Mouse (Mus musculus): Measurements from ENCODE around the gene Neil3. TPM values are rescaled to one million over a fixed set of nuclear protein-coding genes. Genes with fewer than 3 reads are reported as not detected.
A peak's percentile ranks its signal among the peaks of the same experiment; 100 is the strongest.

Neil3 gene
- total RNA-seq (2021): under 1 TPM in 1 of 2 experiments, not detected in 1; 0.23 TPM
- long read RNA-seq, experiment 1: 0 reads
- long read RNA-seq, experiment 2: 0 reads

DNA sequence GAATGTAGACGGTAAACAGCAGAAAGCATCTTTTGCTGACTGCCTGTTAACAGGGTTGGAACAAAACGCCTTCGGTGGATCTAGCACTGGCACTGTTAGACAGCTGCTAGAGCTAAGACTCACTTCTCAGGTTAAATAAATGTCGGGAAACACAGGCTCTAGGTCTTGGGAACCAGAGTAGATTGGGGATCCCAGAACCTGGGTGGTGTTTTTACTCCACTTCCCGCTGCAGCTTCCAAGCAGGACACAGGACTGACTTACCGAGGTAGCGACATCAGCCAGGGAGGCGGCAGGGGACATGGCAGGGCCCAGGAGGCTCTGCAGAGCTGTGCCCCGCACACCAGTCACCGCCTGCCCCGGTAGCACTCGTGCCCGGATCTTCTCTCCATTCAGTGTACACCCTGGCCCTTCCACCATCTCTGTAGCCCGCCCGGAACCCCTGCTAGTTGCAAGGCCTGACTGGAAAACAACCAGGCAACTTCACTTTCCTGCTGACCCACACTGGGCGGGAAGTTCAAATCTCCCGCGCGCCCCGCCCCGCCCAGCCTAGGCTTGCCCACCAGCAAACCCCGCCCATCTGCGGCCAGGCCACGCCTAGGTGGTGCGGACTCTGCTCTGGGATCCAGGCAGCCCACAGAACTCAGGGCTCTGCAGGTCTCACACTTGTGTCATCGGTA is at the start of gene Neil3:
Gene Neil3, minus strand, starts transcription at position 571 of the 677 bp plus-strand sequence.
- Histone ChIP-seq H3K4me3 (peak within 1 kb of the TSS; percentile 35), H3K27ac (no peak within 1 kb of the TSS)
- intact Hi-C loops (cut with DNase I): no loop called here
- peak; percentile 10 to 18 for DNase-seq (ENCODE audit: extremely low spot score in 1 of 2, low spot score in 2 of 2)
- TF ChIP-seq CTCF (IDR thresholded peaks at IDR 0.05): no peak

- intact Hi-C loops (cut with DNase I): loop anchor here (5.0 kb wide), 1 partner anchor 811 kb away; no protein-coding TSS in a partner anchor
- Histone ChIP-seq H3K4me3 (no peak overlapping the region), H3K27ac (no peak overlapping the region)
- DNase-seq (ENCODE audit: extremely low spot score in 1 of 2, low spot score in 2 of 2): peak; percentile 62 to 69
- TF ChIP-seq CTCF (IDR thresholded peaks at IDR 0.05): peak; percentile 86
Observed at GRCm38 (mm10) chr8:53680846-53681245, 42.0 kb upstream of the Neil3 start.

GRCm38 (mm10) chr8:53663946-53664345 is 25.1 kb upstream of the Neil3 start:
- DNase-seq (ENCODE audit: extremely low spot score in 1 of 2, low spot score in 2 of 2): peak; percentile 55 to 59
- intact Hi-C loops (cut with DNase I): no loop called here
- no peak overlapping the region for H3K4me3 ChIP-seq

GRCm38 (mm10) chr8:53661436-53661835 is 22.6 kb upstream of the Neil3 start:
- no peak for TF ChIP-seq CTCF (IDR thresholded peaks at IDR 0.05)

More at GRCm38 (mm10) chr8:53663946-53664345, 25.1 kb upstream of the Neil3 start:
- peak; percentile 78 for TF ChIP-seq CTCF (IDR thresholded peaks at IDR 0.05)
- H3K27ac ChIP-seq: no peak overlapping the region

GRCm38 (mm10) chr8:53630618-53631017 is 8.2 kb downstream of the Neil3 start:
- H3K4me3 ChIP-seq: no peak overlapping the region
- DNase-seq (ENCODE audit: extremely low spot score in 1 of 2, low spot score in 2 of 2): no peak
- intact Hi-C loops (cut with DNase I): no loop called here
- no peak for TF ChIP-seq CTCF (IDR thresholded peaks at IDR 0.05)
- H3K27ac ChIP-seq: no peak overlapping the region

More at GRCm38 (mm10) chr8:53661436-53661835, 22.6 kb upstream of the Neil3 start:
- Histone ChIP-seq H3K4me3 (no peak overlapping the region), H3K27ac (no peak overlapping the region)
- DNase-seq (ENCODE audit: extremely low spot score in 1 of 2, low spot score in 2 of 2): no peak
- intact Hi-C loops (cut with DNase I): no loop called here

GRCm38 (mm10) chr8:53628864-53629415 is 9.9 kb downstream of the Neil3 start:
- intact Hi-C loops (cut with DNase I): no loop called here
- Histone ChIP-seq H3K27ac (no peak overlapping the region), H3K4me3 (no peak overlapping the region)
- no peak for DNase-seq (ENCODE audit: extremely low spot score in 1 of 2, low spot score in 2 of 2)
- TF ChIP-seq CTCF (IDR thresholded peaks at IDR 0.05): no peak

DNA sequence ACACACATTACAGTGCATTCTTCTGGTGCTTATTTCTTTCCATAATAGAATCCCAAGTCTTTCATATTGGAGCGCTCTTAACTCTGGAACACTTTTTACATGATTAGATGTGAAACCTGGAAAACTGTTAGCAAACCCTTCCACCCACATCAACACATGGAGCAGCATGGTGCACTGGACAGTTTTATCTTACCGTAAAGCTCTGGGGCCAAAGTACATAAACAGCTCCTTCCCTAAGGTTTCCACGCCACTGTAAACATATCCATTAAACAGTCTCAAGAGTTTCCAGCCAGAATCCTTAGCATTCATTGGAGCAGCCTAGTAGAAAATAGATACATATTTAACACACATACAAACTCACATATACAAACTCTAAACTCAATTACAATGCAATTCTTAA is 15.4 kb downstream of the Neil3 start:
- no peak overlapping the region for H3K27ac ChIP-seq
- H3K4me3 ChIP-seq: no peak overlapping the region
- intact Hi-C loops (cut with DNase I): no loop called here
- no peak for TF ChIP-seq CTCF (IDR thresholded peaks at IDR 0.05)
- no peak for DNase-seq (ENCODE audit: extremely low spot score in 1 of 2, low spot score in 2 of 2)

DNA sequence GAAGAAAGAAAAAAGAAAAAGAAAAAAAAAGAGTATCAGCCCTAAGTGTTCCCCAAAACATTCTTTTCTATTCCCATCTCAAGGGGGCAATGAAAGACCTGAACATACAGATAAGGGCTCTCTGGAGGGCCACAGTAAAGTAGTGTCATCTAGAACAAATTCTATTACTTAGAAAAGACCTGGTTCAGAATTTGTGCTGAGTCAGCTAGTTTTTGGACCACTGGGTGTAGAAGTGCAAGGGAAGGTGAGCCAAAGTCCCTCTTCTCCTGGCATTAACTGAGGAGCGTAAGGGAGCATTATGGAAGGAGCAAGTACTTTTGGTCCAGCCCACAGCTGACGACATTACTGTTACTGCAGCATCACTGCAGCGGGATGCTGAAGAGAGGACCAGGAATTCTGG is 19.7 kb downstream of the Neil3 start:
- Histone ChIP-seq H3K4me3 (no peak overlapping the region), H3K27ac (no peak overlapping the region)
- no peak for TF ChIP-seq CTCF (IDR thresholded peaks at IDR 0.05)
- no peak for DNase-seq (ENCODE audit: extremely low spot score in 1 of 2, low spot score in 2 of 2)
- intact Hi-C loops (cut with DNase I): no loop called here

DNA sequence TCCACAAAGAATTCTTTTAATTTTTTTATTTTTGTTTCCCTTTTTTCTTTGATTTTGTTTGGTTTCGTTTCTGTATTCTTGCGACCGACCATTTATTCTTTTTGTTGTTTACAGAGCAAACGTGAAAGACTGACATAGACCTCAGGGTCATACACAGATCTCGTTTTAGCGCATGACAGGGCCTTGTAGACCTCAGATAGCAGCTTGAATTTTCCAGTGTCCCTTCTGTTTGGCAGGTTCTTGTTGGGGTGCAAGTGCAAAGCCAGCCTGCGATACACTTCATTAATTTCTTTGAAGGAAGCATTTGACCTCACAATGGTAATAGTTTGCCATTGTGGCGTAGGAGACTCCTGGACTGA is 24.6 kb downstream of the Neil3 start:
- intact Hi-C loops (cut with DNase I): no loop called here
- H3K4me3 ChIP-seq: no peak overlapping the region
- no peak for TF ChIP-seq CTCF (IDR thresholded peaks at IDR 0.05)
- no peak overlapping the region for H3K27ac ChIP-seq
- no peak for DNase-seq (ENCODE audit: extremely low spot score in 1 of 2, low spot score in 2 of 2)

GRCm38 (mm10) chr8:53613577-53614287 is 25.1 kb downstream of the Neil3 start:
- H3K27ac ChIP-seq: no peak overlapping the region
- intact Hi-C loops (cut with DNase I): no loop called here
- no peak overlapping the region for H3K4me3 ChIP-seq
- DNase-seq (ENCODE audit: extremely low spot score in 1 of 2, low spot score in 2 of 2): no peak
- no peak for TF ChIP-seq CTCF (IDR thresholded peaks at IDR 0.05)

DNA sequence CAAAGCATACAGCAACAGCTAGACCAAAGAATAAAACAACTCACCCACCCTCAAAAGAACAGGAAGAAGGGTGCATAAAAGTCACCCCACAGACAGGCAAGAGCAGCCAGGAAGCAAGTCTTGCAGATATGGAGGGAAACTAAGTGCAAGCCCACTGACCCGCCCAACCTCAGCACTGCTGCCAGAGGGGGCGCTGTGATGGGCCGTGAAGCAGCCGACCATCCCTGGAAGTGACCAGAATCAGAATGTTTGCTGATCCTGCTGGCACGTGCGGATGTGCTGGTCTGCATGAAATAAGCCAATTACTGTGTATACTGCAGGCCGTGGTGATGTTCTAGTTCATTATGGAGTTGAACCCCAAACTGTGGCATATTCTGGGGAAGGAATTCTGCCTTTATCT is 26.6 kb downstream of the Neil3 start:
- intact Hi-C loops (cut with DNase I): no loop called here
- Histone ChIP-seq H3K27ac (no peak overlapping the region), H3K4me3 (no peak overlapping the region)
- TF ChIP-seq CTCF (IDR thresholded peaks at IDR 0.05): no peak; the same call in 1 of the 2 replicates
- no peak for DNase-seq (ENCODE audit: extremely low spot score in 1 of 2, low spot score in 2 of 2)

DNA sequence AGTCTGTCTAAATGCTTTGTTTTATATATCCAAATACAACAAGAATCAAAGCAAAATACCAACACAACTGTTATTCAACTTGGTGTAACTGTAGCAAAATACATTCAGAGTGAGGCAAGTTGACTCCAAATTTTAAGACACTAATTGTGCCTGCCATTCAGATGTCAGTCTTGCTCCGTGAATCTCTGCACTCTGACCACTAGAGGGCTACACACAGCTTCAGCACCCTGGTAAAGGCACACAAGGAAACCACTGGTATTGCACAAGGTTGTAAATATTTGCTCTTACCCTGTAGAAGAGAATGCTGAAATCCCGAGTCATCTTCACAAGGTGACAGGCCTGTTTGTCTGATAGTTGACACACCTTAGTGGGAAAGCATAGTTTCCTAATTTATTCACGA is 31.8 kb downstream of the Neil3 start:
- TF ChIP-seq CTCF (IDR thresholded peaks at IDR 0.05): peak; percentile 83
- Histone ChIP-seq H3K4me3 (no peak overlapping the region), H3K27ac (no peak overlapping the region)
- no peak for DNase-seq (ENCODE audit: extremely low spot score in 1 of 2, low spot score in 2 of 2)
- intact Hi-C loops (cut with DNase I): loop anchor here (5.0 kb wide), 1 partner anchor 885 kb away; no protein-coding TSS in a partner anchor
